Mouse (Mus musculus) adrenal gland, postnatal 14 days (tissue): ENCODE measurements around the gene Zfp617. TPM values are rescaled to one million over a fixed set of nuclear protein-coding genes. Genes with fewer than 3 reads are reported as not detected.
"Not testable (repeated sequence)": the region's sequence is repeated elsewhere in the genome, so short reads cannot be mapped to it uniquely, and the experiment has no call there.

Source experiments
- DNase-seq: peaks from one replicate; pipeline ENCODE4 v3.0.0; 2021; ENCODE audit warnings: mixed read lengths
- total RNA-seq: library from RNA; stranded (reverse); gene quantifications from 2 replicates; pipeline ENCODE4 v1.2.3, GENCODE M21; 2021

Zfp617 gene
- total RNA-seq, 1 experiment from 2014 or later: 31.4 TPM

GRCm38 (mm10) chr8:71952489-71952888, 44.1 kb downstream of the Zfp617 start:
- no peak for DNase-seq

GRCm38 (mm10) chr8:71952961-71953700, 44.7 kb downstream of the Zfp617 start:
- not testable (repeated sequence) for DNase-seq

GRCm38 (mm10) chr8:71954666-71955065, 46.2 kb downstream of the Zfp617 start:
- no peak for DNase-seq

GRCm38 (mm10) chr8:71960483-71960882, 52.0 kb downstream of the Zfp617 start:
- no peak for DNase-seq

- no peak for DNase-seq
Observed at GRCm38 (mm10) chr8:71961796-71962195, 53.4 kb downstream of the Zfp617 start.

GRCm38 (mm10) chr8:71964051-71964450, 55.6 kb downstream of the Zfp617 start:
- DNase-seq: peak; percentile 53

GRCm38 (mm10) chr8:71965166-71965565, 56.7 kb downstream of the Zfp617 start:
- DNase-seq: peak; percentile 34

GRCm38 (mm10) chr8:71966411-71966810, 58.0 kb downstream of the Zfp617 start:
- no peak for DNase-seq

GRCm38 (mm10) chr8:71967261-71967660, 58.8 kb downstream of the Zfp617 start:
- no peak for DNase-seq

GRCm38 (mm10) chr8:71968100-71968499, 59.7 kb downstream of the Zfp617 start:
- DNase-seq: no peak

GRCm38 (mm10) chr8:71968636-71969035, 60.2 kb downstream of the Zfp617 start:
- DNase-seq: no peak

- DNase-seq: peak; percentile 57
Observed at GRCm38 (mm10) chr8:71971945-71972344, 63.5 kb downstream of the Zfp617 start.

- DNase-seq: no peak
Observed at GRCm38 (mm10) chr8:71974211-71974610, 65.8 kb downstream of the Zfp617 start.

GRCm38 (mm10) chr8:71981032-71981431, 72.6 kb downstream of the Zfp617 start:
- DNase-seq: no peak

GRCm38 (mm10) chr8:71981456-71981855, 73.0 kb downstream of the Zfp617 start:
- DNase-seq: no peak

Other genes starting within 250 kb of the Zfp617 start
- gene Unc13a, start 236.9 kb upstream of the Zfp617 start, total RNA-seq: 7.2 and 7.7 TPM in 2 replicates
- gene Jak3, start 232.3 kb upstream of the Zfp617 start, total RNA-seq: 17.4 and 21.4 TPM in 2 replicates
- 8.0 and 9.8 TPM in 2 replicates for gene Insl3, start 219.4 kb upstream of the Zfp617 start, total RNA-seq
- 5.4 and 7.4 TPM in 2 replicates for gene B3gnt3, start 206.8 kb upstream of the Zfp617 start, total RNA-seq
- gene Fcho1, start 182.9 kb upstream of the Zfp617 start, total RNA-seq: 5.4 and 13.9 TPM in 2 replicates
- gene Zfp709, start 26.6 kb upstream of the Zfp617 start, total RNA-seq: 7.9 and 8.2 TPM in 2 replicates
- 5.4 and 7.8 TPM in 2 replicates for gene Zfp882, start within 50 bp of the Zfp617 start, total RNA-seq
- 22.9 and 24.3 TPM in 2 replicates for gene Zfp961, start 42.4 kb downstream of the Zfp617 start, total RNA-seq
- 1.1 and 4.0 TPM in 2 replicates for gene Cyp4f18, start 101.0 kb downstream of the Zfp617 start, total RNA-seq
- not detected in 2 replicates for gene Olfr372, start 132.6 kb downstream of the Zfp617 start, total RNA-seq
- not detected in 2 replicates for gene Olfr373, start 174.5 kb downstream of the Zfp617 start, total RNA-seq
- gene Olfr374, start 198.4 kb downstream of the Zfp617 start, total RNA-seq: not detected in 2 replicates
- 286 and 295 TPM in 2 replicates for gene Tpm4, start 226.3 kb downstream of the Zfp617 start, total RNA-seq